Mouse (Mus musculus) intestine, embryonic 14.5 days (tissue): ENCODE measurements at regions not wholly inside any gene's neighbourhood (a gene's known extent, or its start where the extent isn't known, plus 50 kb on each side); places are given as distances from the start of the nearest gene placed in this dataset.
"Not testable (repeated sequence)": the region's sequence is repeated elsewhere in the genome, so short reads cannot be mapped to it uniquely, and the experiment has no call there.

Experiments
- ATAC-seq: fragments of 200-750 bp; cut with Nextera tagmentation; replicated peaks from 2 replicates; pipeline ENCODE4 v1.8.0; 2017; ENCODE audit warnings: low read depth, moderate number of reproducible peaks, moderate TSS enrichment, moderate library complexity; ENCODE audit not compliant: low FRiP score, low TSS enrichment
- DNase-seq: peaks from one replicate; pipeline ENCODE4 v3.0.0-alpha.2; 2018; ENCODE audit warnings: low spot score
- H3K27ac ChIP-seq: fragments of 300-500 bp; sonication (generic); 2 replicates; pipeline ENCODE4 v1.5.1; 2014; ENCODE audit warnings: low read depth, mild to moderate bottlenecking, control low read depth
- H3K27me3 ChIP-seq: fragments of 300-500 bp; sonication (generic); replicated peaks from 2 replicates; pipeline ENCODE4 v1.6.1; 2014; ENCODE audit warnings: low read length, control low read depth; ENCODE audit not compliant: control insufficient read depth, insufficient read depth
- H3K36me3 ChIP-seq: fragments of 300-500 bp; sonication (generic); 2 replicates; pipeline ENCODE4 v1.6.1; 2014; ENCODE audit warnings: low read length, control low read depth; ENCODE audit not compliant: control insufficient read depth, insufficient read depth
- H3K4me1 ChIP-seq: fragments of 300-500 bp; sonication (generic); replicated peaks from 2 replicates; pipeline ENCODE4 v1.6.1; 2014; ENCODE audit warnings: low read length, control low read depth, mixed read lengths; ENCODE audit not compliant: control insufficient read depth, insufficient read depth
- H3K4me2 ChIP-seq: fragments of 300-500 bp; sonication (generic); 2 replicates; pipeline ENCODE4 v1.6.1; 2014; ENCODE audit warnings: low read length
- H3K4me3 ChIP-seq: fragments of 300-500 bp; sonication (generic); 2 replicates; pipeline ENCODE4 v1.5.1; 2014; ENCODE audit warnings: low read depth, low read length, control low read depth, mixed read lengths
- H3K9ac ChIP-seq: fragments of 300-500 bp; sonication (generic); 2 replicates; pipeline ENCODE4 v1.6.1; 2014; ENCODE audit warnings: mild to moderate bottlenecking, low read length
- H3K9me3 ChIP-seq: fragments of 300-500 bp; sonication (generic); 2 replicates; pipeline ENCODE4 v1.6.1; 2016; ENCODE audit warnings: low read length, control low read depth; ENCODE audit not compliant: control insufficient read depth
- WGBS: fragments of 180-500 bp; shearing (Covaris S2); extraction: QIAGEN DNeasy Blood & Tissue Kit; methylation state at CpG from one replicate; pipeline ENCODE4 v1.1.7; 2014; 5-methylcytosine and 5-hydroxymethylcytosine counted together

GRCm38 (mm10) chr4:153798061-153798460, 159.0 kb upstream of the A430005L14Rik start:
- H3K9ac ChIP-seq: no peak overlapping the region
- no peaks in the 10 kb centered on the region for H3K36me3 ChIP-seq
- no peaks in the 10 kb centered on the region for H3K9me3 ChIP-seq
- ATAC-seq (no peak), DNase-seq (no peak)
- H3K4me3 ChIP-seq: no peak overlapping the region
- H3K4me1 ChIP-seq: no peaks in the 10 kb centered on the region
- H3K4me2 ChIP-seq: no peak overlapping the region
- no peak overlapping the region for H3K27ac ChIP-seq
- WGBS: 83% methylated on average over 7 of the region's 7 CpGs
- no peaks in the 10 kb centered on the region for H3K27me3 ChIP-seq

- H3K4me3 ChIP-seq: no peak overlapping the region
- ATAC-seq (peak; percentile 65), DNase-seq (no peak)
- H3K9me3 ChIP-seq: no peaks in the 10 kb centered on the region
- H3K27me3 ChIP-seq: 0 out of 2 replicates have a peak, but pooled peaks cover 4% of the 10 kb centered on the region
- WGBS: 29% methylated on average over 4 of the region's 4 CpGs
- H3K36me3 ChIP-seq: no peaks in the 10 kb centered on the region
- H3K9ac ChIP-seq: no peak overlapping the region
- H3K4me2 ChIP-seq: no peak overlapping the region
- no peak overlapping the region for H3K27ac ChIP-seq
- H3K4me1 ChIP-seq: no peaks in the 10 kb centered on the region
Measured at GRCm38 (mm10) chr4:153805727-153806126, 151.3 kb upstream of the A430005L14Rik start.

- Histone ChIP-seq H3K9me3 (no peaks in the 10 kb centered on the region), H3K4me3 (no peak overlapping the region), H3K4me2 (peak overlapping the region; percentile 16; the same call in 1 of the 2 replicates), H3K27me3 (0 out of 2 replicates have a peak, but pooled peaks cover 4% of the 10 kb centered on the region), H3K4me1 (no peaks in the 10 kb centered on the region), H3K9ac (no peak overlapping the region), H3K27ac (no peak overlapping the region), H3K36me3 (no peaks in the 10 kb centered on the region)
- ATAC-seq (peak; percentile 87), DNase-seq (peak; percentile 62)
- 6% methylated on average over 10 of the region's 10 CpGs for WGBS
Measured at GRCm38 (mm10) chr4:153806180-153806692, 150.8 kb upstream of the A430005L14Rik start.

- ATAC-seq (no peak), DNase-seq (peak; percentile 58)
- no peak overlapping the region for H3K9ac ChIP-seq
- H3K27me3 ChIP-seq: 0 out of 2 replicates have a peak, but pooled peaks cover 4% of the 10 kb centered on the region
- no peaks in the 10 kb centered on the region for H3K9me3 ChIP-seq
- H3K36me3 ChIP-seq: no peaks in the 10 kb centered on the region
- no peak overlapping the region for H3K4me2 ChIP-seq
- H3K4me1 ChIP-seq: no peaks in the 10 kb centered on the region
- H3K4me3 ChIP-seq: no peak overlapping the region
- H3K27ac ChIP-seq: no peak overlapping the region
- 33% methylated on average over 10 of the region's 10 CpGs for WGBS
Measured at GRCm38 (mm10) chr4:153806820-153807436, 150.1 kb upstream of the A430005L14Rik start.

GRCm38 (mm10) chr4:153812866-153813265, 144.2 kb upstream of the A430005L14Rik start:
- no peaks in the 10 kb centered on the region for H3K9me3 ChIP-seq
- 86% methylated on average over 9 of the region's 9 CpGs for WGBS
- ATAC-seq (no peak), DNase-seq (no peak)
- H3K4me2 ChIP-seq: no peak overlapping the region
- no peak overlapping the region for H3K4me3 ChIP-seq
- H3K27me3 ChIP-seq: no peaks in the 10 kb centered on the region
- H3K9ac ChIP-seq: no peak overlapping the region
- H3K36me3 ChIP-seq: no peaks in the 10 kb centered on the region
- no peak overlapping the region for H3K27ac ChIP-seq
- H3K4me1 ChIP-seq: no peaks in the 10 kb centered on the region

- no peak overlapping the region for H3K9ac ChIP-seq
- no peaks in the 10 kb centered on the region for H3K9me3 ChIP-seq
- no peaks in the 10 kb centered on the region for H3K36me3 ChIP-seq
- DNase-seq (no peak), ATAC-seq (no peak)
- H3K27ac ChIP-seq: no peak overlapping the region
- no peaks in the 10 kb centered on the region for H3K4me1 ChIP-seq
- 43% methylated on average over 9 of the region's 9 CpGs for WGBS
- no peak overlapping the region for H3K4me3 ChIP-seq
- no peak overlapping the region for H3K4me2 ChIP-seq
- H3K27me3 ChIP-seq: no peaks in the 10 kb centered on the region
Measured at GRCm38 (mm10) chr4:153827914-153828313, 129.1 kb upstream of the A430005L14Rik start.

- H3K9ac ChIP-seq: no peak overlapping the region
- H3K4me2 ChIP-seq: no peak overlapping the region
- no peaks in the 10 kb centered on the region for H3K9me3 ChIP-seq
- DNase-seq: no peak
- no peak overlapping the region for H3K27ac ChIP-seq
- WGBS: 93% methylated on average over 9 of the region's 9 CpGs
- no peak for ATAC-seq
- H3K4me3 ChIP-seq: no peak overlapping the region
- no peaks in the 10 kb centered on the region for H3K36me3 ChIP-seq
- no peaks in the 10 kb centered on the region for H3K27me3 ChIP-seq
- H3K4me1 ChIP-seq: no peaks in the 10 kb centered on the region
Measured at GRCm38 (mm10) chr4:153829766-153830165, 127.3 kb upstream of the A430005L14Rik start.

- no peak overlapping the region for H3K4me2 ChIP-seq
- no peaks in the 10 kb centered on the region for H3K27me3 ChIP-seq
- no peak overlapping the region for H3K9ac ChIP-seq
- 85% methylated on average over 5 of the region's 5 CpGs for WGBS
- ATAC-seq (no peak), DNase-seq (no peak)
- no peak overlapping the region for H3K4me3 ChIP-seq
- H3K27ac ChIP-seq: no peak overlapping the region
- H3K9me3 ChIP-seq: no peaks in the 10 kb centered on the region
- H3K4me1 ChIP-seq: no peaks in the 10 kb centered on the region
- no peaks in the 10 kb centered on the region for H3K36me3 ChIP-seq
Measured at GRCm38 (mm10) chr4:153830491-153830890, 126.5 kb upstream of the A430005L14Rik start.

GRCm38 (mm10) chr4:153831251-153831650, 125.8 kb upstream of the A430005L14Rik start:
- H3K4me1 ChIP-seq, ATAC-seq, H3K27me3 ChIP-seq, H3K36me3 ChIP-seq, H3K9me3 ChIP-seq, DNase-seq, H3K9ac ChIP-seq, H3K4me3 ChIP-seq, H3K27ac ChIP-seq, H3K4me2 ChIP-seq: not testable (repeated sequence)
- 90% methylated on average over 10 of the region's 11 CpGs for WGBS
